Mouse (Mus musculus) olfactory bulb, adult 2 months (tissue): ENCODE data around the gene Nt5c2.

ENCODE experiments used
- CTCF ChIP-seq: fragments of 200-500 bp; IDR thresholded peaks from 2 replicates; pipeline ENCODE4 v1.5.1; 2012; ENCODE audit warnings: low read depth, mild to moderate bottlenecking, low read length, moderate library complexity; ENCODE audit not compliant: insufficient read depth
- POLR2A ChIP-seq: fragments of 200-500 bp; IDR thresholded peaks from 2 replicates; pipeline ENCODE4 v1.6.1; 2012; ENCODE audit warnings: mild to moderate bottlenecking, low read depth, low read length, moderate library complexity; ENCODE audit not compliant: insufficient read depth

GRCm38 (mm10) chr19:46834301-46834700, 180.7 kb downstream of the Nt5c2 start:
- TF ChIP-seq CTCF (no peak), POLR2A (no peak)
